Mouse (Mus musculus): ENCODE results near the gene Spns2. TPM values are rescaled to one million over a fixed set of nuclear protein-coding genes. Genes with fewer than 3 reads are reported as not detected.
A peak's percentile ranks its signal among the peaks of the same experiment; 100 is the strongest.

Spns2 gene
- 38.3 and 46.8 TPM in 2 replicates for total RNA-seq (2014; fragmentation: Nextera tagmentation)
- 16.0 and 23.3 TPM in 2 replicates for total RNA-seq (2017)

- peak; percentile 78 for ATAC-seq (replicated peaks; ENCODE audit: low FRiP score, low TSS enrichment, poor library complexity, severe bottlenecking)
Observed at GRCm38 (mm10) chr11:72489881-72490301, at the start of gene Spns2. Gene Spns2 (minus strand): TSS chr11:72489904.

- no peak for ATAC-seq (replicated peaks; ENCODE audit: low FRiP score, low TSS enrichment, poor library complexity, severe bottlenecking)
Observed at GRCm38 (mm10) chr11:72538811-72539210, 49.1 kb upstream of the Spns2 start.

GRCm38 (mm10) chr11:72538037-72538755, 48.5 kb upstream of the Spns2 start:
- ATAC-seq (replicated peaks; ENCODE audit: low FRiP score, low TSS enrichment, poor library complexity, severe bottlenecking): no peak

GRCm38 (mm10) chr11:72537503-72537902, 47.8 kb upstream of the Spns2 start:
- ATAC-seq (replicated peaks; ENCODE audit: low FRiP score, low TSS enrichment, poor library complexity, severe bottlenecking): no peak

- no peak for ATAC-seq (replicated peaks; ENCODE audit: low FRiP score, low TSS enrichment, poor library complexity, severe bottlenecking)
Observed at GRCm38 (mm10) chr11:72535519-72535918, 45.8 kb upstream of the Spns2 start.

- ATAC-seq (replicated peaks; ENCODE audit: low FRiP score, low TSS enrichment, poor library complexity, severe bottlenecking): no peak
Observed at GRCm38 (mm10) chr11:72532890-72533289, 43.2 kb upstream of the Spns2 start.

- no peak for ATAC-seq (replicated peaks; ENCODE audit: low FRiP score, low TSS enrichment, poor library complexity, severe bottlenecking)
Observed at GRCm38 (mm10) chr11:72531632-72532031, 41.9 kb upstream of the Spns2 start.

GRCm38 (mm10) chr11:72531144-72531543, 41.4 kb upstream of the Spns2 start:
- no peak for ATAC-seq (replicated peaks; ENCODE audit: low FRiP score, low TSS enrichment, poor library complexity, severe bottlenecking)

- ATAC-seq (replicated peaks; ENCODE audit: low FRiP score, low TSS enrichment, poor library complexity, severe bottlenecking): no peak
Observed at GRCm38 (mm10) chr11:72526190-72526589, 36.5 kb upstream of the Spns2 start.

GRCm38 (mm10) chr11:72523711-72524110, 34.0 kb upstream of the Spns2 start:
- ATAC-seq (replicated peaks; ENCODE audit: low FRiP score, low TSS enrichment, poor library complexity, severe bottlenecking): no peak

- no peak for ATAC-seq (replicated peaks; ENCODE audit: low FRiP score, low TSS enrichment, poor library complexity, severe bottlenecking)
Observed at GRCm38 (mm10) chr11:72522616-72523041, 32.9 kb upstream of the Spns2 start.

GRCm38 (mm10) chr11:72521598-72522541, 32.2 kb upstream of the Spns2 start:
- no peak for ATAC-seq (replicated peaks; ENCODE audit: low FRiP score, low TSS enrichment, poor library complexity, severe bottlenecking)

- ATAC-seq (replicated peaks; ENCODE audit: low FRiP score, low TSS enrichment, poor library complexity, severe bottlenecking): no peak
Observed at GRCm38 (mm10) chr11:72519895-72520294, 30.2 kb upstream of the Spns2 start.

- no peak for ATAC-seq (replicated peaks; ENCODE audit: low FRiP score, low TSS enrichment, poor library complexity, severe bottlenecking)
Observed at GRCm38 (mm10) chr11:72519189-72519588, 29.5 kb upstream of the Spns2 start.

GRCm38 (mm10) chr11:72518449-72518848, 28.7 kb upstream of the Spns2 start:
- no peak for ATAC-seq (replicated peaks; ENCODE audit: low FRiP score, low TSS enrichment, poor library complexity, severe bottlenecking)

GRCm38 (mm10) chr11:72514967-72515366, 25.3 kb upstream of the Spns2 start:
- no peak for ATAC-seq (replicated peaks; ENCODE audit: low FRiP score, low TSS enrichment, poor library complexity, severe bottlenecking)

- no peak for ATAC-seq (replicated peaks; ENCODE audit: low FRiP score, low TSS enrichment, poor library complexity, severe bottlenecking)
Observed at GRCm38 (mm10) chr11:72508651-72509050, 18.9 kb upstream of the Spns2 start.

GRCm38 (mm10) chr11:72507651-72508050, 17.9 kb upstream of the Spns2 start:
- ATAC-seq (replicated peaks; ENCODE audit: low FRiP score, low TSS enrichment, poor library complexity, severe bottlenecking): no peak

- no peak for ATAC-seq (replicated peaks; ENCODE audit: low FRiP score, low TSS enrichment, poor library complexity, severe bottlenecking)
Observed at GRCm38 (mm10) chr11:72504016-72504797, 14.5 kb upstream of the Spns2 start.

GRCm38 (mm10) chr11:72503501-72503921, 13.8 kb upstream of the Spns2 start:
- no peak for ATAC-seq (replicated peaks; ENCODE audit: low FRiP score, low TSS enrichment, poor library complexity, severe bottlenecking)

All from megakaryocyte-erythroid progenitor cell, adult 5-6 weeks (primary cell).